Mouse (Mus musculus) heart, postnatal 0 days (tissue): ENCODE measurements around the gene Syvn1.

Experiments used
- CTCF ChIP-seq: IDR thresholded peaks from 2 replicates; pipeline ENCODE4 v1.5.1; 2016; ENCODE audit warnings: antibody characterized with exemption, control low read depth, low read depth
- EP300 ChIP-seq: IDR thresholded peaks from 2 replicates; pipeline ENCODE4 v1.6.1; 2016; ENCODE audit warnings: antibody characterized with exemption, low read depth

- TF ChIP-seq EP300 (no peak), CTCF (no peak)
Observed at GRCm38 (mm10) chr19:5998180-5998579, 48.2 kb upstream of the Syvn1 start.
